Mouse (Mus musculus) ovary, adult 2 months (tissue): Measurements from ENCODE around the gene Zfp791. TPM values are rescaled to one million over a fixed set of nuclear protein-coding genes. Genes with fewer than 3 reads are reported as not detected.

Experiments
- polyA plus RNA-seq: library from polyadenylated mRNA; depleted of rRNA; stranded (reverse); fragments of >200 nt; gene quantifications from 2 replicates; pipeline ENCODE4 v1.2.3, GENCODE M21; 2012; rRNA removed

The Zfp791 gene
- 0.41 and 0.56 TPM in 2 replicates for polyA plus RNA-seq

GRCm38 (mm10) chr8:85122995-85123394 lies at the start of gene Zfp791:
Gene Zfp791, minus strand, starts transcription at chr8:85123095.

GRCm38 (mm10) chr8:85151624-85152023 lies 28.7 kb upstream of the Zfp791 start, which contains the start of gene Cks1brt:
Gene Cks1brt, plus strand, starts transcription at chr8:85151924.

GRCm38 (mm10) chr8:85083108-85083813 lies 39.6 kb downstream of the Zfp791 start, which contains the start of gene Man2b1:
Gene Man2b1, plus strand, starts transcription at chr8:85083270.

GRCm38 (mm10) chr8:85081216-85081555 lies 41.7 kb downstream of the Zfp791 start, which contains the start of gene Wdr83:
Gene Wdr83, minus strand, starts transcription at chr8:85081306.

DNA sequence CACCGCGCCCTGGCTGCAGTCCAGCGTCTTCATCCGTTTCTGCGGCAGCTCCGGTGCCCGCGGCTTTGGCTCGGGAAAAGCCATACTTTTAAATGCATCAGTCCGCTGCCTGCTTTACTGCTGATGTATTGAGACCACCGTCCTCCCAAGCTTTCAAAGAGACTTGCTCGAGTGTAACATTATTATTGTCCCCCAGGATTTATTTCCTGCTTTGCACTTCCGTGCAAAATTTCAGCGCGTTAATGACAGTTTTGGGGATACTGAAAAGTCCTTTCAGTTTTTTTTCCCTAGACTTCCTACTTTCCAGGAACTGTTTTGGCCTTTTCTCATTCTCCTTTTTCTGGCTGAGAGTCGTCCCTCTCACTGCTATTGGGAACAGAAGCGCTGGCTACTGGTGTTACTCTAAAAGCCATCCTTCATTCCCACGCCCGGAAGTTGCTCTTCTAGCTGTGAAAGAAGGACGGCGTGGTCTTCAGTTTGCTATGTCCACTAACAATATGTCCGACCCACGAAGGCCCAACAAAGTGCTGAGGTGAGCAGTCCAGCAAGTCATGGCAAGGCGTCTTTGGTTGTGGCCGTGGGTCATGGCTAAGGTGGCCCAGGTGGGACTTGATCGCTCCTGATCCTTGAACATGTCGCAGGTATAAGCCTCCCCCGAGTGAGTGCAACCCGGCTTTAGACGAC lies 42.2 kb downstream of the Zfp791 start, which contains the start of gene Wdr83os:
Gene Wdr83os, plus strand, starts transcription at position 209 of the 684 bp plus-strand sequence.

DNA sequence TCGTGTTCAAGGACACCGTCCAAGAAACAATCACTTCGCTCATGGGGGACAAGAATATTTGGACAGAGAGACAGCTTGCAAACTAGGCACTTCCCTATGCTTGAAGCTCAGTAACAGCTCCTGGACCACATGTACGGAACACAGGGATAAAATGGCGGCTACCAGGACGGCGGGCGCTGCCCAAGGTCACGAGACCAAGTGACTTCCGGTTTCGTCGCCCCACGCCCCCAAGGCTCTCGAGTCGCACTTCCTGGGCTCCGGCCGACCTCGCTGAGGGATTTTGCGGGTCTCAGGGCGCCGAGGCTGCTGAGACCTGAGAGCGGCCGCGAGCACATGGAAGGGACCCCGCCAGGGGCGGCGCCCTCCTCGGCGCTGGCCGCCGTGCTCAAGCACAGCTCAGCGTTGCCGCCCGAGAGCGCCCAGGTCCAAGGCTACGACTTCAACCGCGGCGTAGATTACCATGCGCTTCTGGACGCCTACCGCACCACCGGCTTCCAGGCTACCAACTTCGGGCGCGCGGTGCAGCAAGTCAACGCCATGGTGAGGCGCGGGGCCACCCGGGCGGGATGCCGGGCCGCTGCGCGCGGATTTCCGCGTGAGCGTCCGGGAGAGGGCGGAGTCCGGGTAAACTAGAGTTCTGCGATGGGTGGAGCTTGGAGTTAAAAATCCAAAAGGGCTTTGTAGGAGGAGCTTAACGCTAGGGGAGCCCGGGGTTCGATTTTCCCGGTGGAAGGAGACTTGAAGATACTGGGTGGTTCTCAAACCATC lies 51.2 kb downstream of the Zfp791 start, which contains the start of gene Dhps:
Gene Dhps, plus strand, starts transcription at position 244 of the 768 bp plus-strand sequence.

DNA sequence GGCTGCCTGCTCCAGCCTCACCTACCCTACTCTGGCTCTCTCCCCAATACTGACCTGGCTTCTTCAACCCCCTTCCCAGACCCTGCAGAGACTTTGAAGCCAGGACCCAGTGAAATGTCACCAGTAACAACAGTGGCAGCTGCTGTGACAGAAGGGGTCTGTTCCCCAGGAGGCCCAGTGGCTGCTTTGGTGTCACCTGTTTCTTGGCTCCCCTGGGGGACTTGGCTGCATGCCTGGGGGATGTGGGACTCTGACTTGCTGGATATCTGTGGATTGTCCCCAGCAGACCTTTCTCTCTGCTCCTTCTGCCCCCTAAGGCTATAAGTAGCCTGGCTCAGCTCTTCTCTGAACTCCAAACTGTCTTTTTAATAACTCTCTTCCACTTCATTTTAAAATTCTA lies 54.9 kb downstream of the Zfp791 start, which contains the start of gene Gm5741:
Gene Gm5741, minus strand, starts transcription at position 1 of the 400 bp plus-strand sequence.

GRCm38 (mm10) chr8:85059879-85060616 lies 62.8 kb downstream of the Zfp791 start, which contains the start of gene Fbxw9:
Gene Fbxw9, plus strand, starts transcription at chr8:85060055.

Other genes starting within 250 kb of the Zfp791 start
- 119 and 170 TPM in 2 replicates for gene Gcdh, start 229.2 kb downstream of the Zfp791 start, polyA plus RNA-seq
- gene Klf1, start 221.2 kb downstream of the Zfp791 start, polyA plus RNA-seq = 0.68 and 1.3 TPM in 2 replicates
- gene Dnase2a, start 214.5 kb downstream of the Zfp791 start, polyA plus RNA-seq = 14.7 and 22.8 TPM in 2 replicates
- 0.17 and 0.18 TPM in 2 replicates for gene Mast1, start 185.7 kb downstream of the Zfp791 start, polyA plus RNA-seq
- 0.12 and 0.22 TPM in 2 replicates for gene Rtbdn, start 176.1 kb downstream of the Zfp791 start, polyA plus RNA-seq
- gene Gm49661, start 153.7 kb downstream of the Zfp791 start, polyA plus RNA-seq = 3.0 and 4.6 TPM in 2 replicates
- gene Prdx2, start 153.5 kb downstream of the Zfp791 start, polyA plus RNA-seq = 272 and 313 TPM in 2 replicates
- 71.9 and 104 TPM in 2 replicates for gene Rnaseh2a, start 153.3 kb downstream of the Zfp791 start, polyA plus RNA-seq
- 88.0 and 111 TPM in 2 replicates for gene Junb, start 144.4 kb downstream of the Zfp791 start, polyA plus RNA-seq
- 12.0 and 13.4 TPM in 2 replicates for gene Hook2, start 132.5 kb downstream of the Zfp791 start, polyA plus RNA-seq
- 0.08 and 0.13 TPM in 2 replicates for gene Best2, start 108.6 kb downstream of the Zfp791 start, polyA plus RNA-seq
- 160 and 216 TPM in 2 replicates for gene Asna1, start 97.8 kb downstream of the Zfp791 start, polyA plus RNA-seq
- gene Trir, start 96.3 kb downstream of the Zfp791 start, polyA plus RNA-seq = 134 and 160 TPM in 2 replicates
- 109 and 112 TPM in 2 replicates for gene Tnpo2, start 86.2 kb downstream of the Zfp791 start, polyA plus RNA-seq
- gene Fbxw9, start 63.0 kb downstream of the Zfp791 start, polyA plus RNA-seq = 90.1 and 104 TPM in 2 replicates
- gene Gm5741, start 55.1 kb downstream of the Zfp791 start, polyA plus RNA-seq = 1.8 and 2.4 TPM in 2 replicates
- 76.3 and 84.0 TPM in 2 replicates for gene Dhps, start 51.3 kb downstream of the Zfp791 start, polyA plus RNA-seq
- gene Wdr83os, start 42.4 kb downstream of the Zfp791 start, polyA plus RNA-seq = 138 and 173 TPM in 2 replicates
- gene Wdr83, start 41.8 kb downstream of the Zfp791 start, polyA plus RNA-seq = 36.8 and 41.0 TPM in 2 replicates
- 58.0 and 71.1 TPM in 2 replicates for gene Man2b1, start 39.8 kb downstream of the Zfp791 start, polyA plus RNA-seq
- not detected in 2 replicates for gene Cks1brt, start 28.8 kb upstream of the Zfp791 start, polyA plus RNA-seq
- gene Olfr371, start 102.9 kb upstream of the Zfp791 start, polyA plus RNA-seq = not detected in 2 replicates
- 12.5 and 12.8 TPM in 2 replicates for gene Orc6, start 176.5 kb upstream of the Zfp791 start, polyA plus RNA-seq
- gene Vps35, start 176.7 kb upstream of the Zfp791 start, polyA plus RNA-seq = 7.2 and 7.6 TPM in 2 replicates